Mouse (Mus musculus) cerebellum, adult 18-20 months (tissue): ENCODE measurements at regions not wholly inside any gene's neighbourhood (a gene's known extent, or its start where the extent isn't known, plus 50 kb on each side); places are given as distances from the start of the nearest gene placed in this dataset.
A peak's percentile ranks its signal among the peaks of the same experiment; 100 is the strongest.
"Not testable (repeated sequence)": the region's sequence is repeated elsewhere in the genome, so short reads cannot be mapped to it uniquely, and the experiment has no call there.

Source experiments
- DNase-seq, 2 experiments: peaks; one replicate each; pipeline ENCODE4 v3.0.0; 2021

- no peak for DNase-seq
Observed at GRCm38 (mm10) chr2:114723971-114724666, 69.4 kb upstream of the Dph6 start.

DNA sequence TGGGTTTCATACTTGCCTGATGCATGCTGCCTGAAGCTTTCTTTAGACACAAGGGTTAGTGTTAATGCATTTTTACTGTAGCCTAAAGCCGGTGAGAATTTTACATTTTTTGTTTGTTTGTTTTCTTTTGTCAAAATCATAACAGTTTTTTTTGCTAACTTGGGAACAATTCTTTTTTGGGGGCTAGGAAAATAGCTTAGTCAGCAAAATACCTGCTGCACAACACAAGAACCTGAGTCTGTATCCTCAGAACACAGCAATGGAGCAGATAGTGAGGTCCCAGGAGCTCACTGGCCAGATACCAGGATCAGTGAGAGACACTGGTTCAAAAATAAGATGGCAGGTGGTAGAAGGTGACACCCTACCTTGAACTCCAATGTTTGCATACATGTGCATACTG lies 72.4 kb upstream of the Dph6 start:
- DNase-seq: no peak

GRCm38 (mm10) chr2:114734861-114735569 lies 80.3 kb upstream of the Dph6 start:
- no peak for DNase-seq

DNA sequence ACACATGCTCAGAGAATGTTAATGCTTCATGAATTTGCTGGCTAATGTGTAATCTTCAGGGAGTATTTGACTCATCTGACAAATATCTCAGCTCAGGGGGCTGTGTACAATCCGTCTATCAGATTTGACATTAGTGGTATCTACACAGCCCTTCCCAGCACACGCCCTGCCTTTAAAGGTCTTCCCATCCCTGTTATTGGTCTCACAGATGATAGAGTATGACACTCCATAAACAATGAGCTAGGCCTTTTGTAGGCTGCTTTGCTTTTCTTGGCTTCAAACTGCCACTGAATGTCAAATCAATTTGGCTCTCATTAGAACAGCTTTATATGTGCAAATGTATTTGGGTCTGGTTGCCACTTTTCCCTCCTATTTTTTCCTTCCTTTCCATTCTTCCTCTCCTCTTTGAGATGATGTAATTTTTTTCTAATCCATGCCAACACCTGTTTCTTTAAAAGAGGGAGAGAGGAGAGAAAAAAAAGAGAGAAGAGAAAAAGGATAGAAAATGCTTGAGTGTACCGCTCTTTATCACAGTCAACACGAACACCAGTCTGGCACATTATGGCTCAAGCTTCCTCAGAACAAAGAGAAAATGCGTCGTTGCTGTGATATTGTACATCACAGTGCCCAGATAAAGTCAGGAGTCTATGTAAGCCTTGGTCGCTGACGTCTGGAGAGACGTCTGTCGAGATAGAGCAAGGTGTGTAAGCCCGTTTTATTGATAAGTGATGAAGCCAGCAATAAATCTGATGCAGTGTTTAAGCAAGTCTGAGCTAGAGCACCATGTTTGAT lies 84.9 kb upstream of the Dph6 start:
- DNase-seq: no peak

DNA sequence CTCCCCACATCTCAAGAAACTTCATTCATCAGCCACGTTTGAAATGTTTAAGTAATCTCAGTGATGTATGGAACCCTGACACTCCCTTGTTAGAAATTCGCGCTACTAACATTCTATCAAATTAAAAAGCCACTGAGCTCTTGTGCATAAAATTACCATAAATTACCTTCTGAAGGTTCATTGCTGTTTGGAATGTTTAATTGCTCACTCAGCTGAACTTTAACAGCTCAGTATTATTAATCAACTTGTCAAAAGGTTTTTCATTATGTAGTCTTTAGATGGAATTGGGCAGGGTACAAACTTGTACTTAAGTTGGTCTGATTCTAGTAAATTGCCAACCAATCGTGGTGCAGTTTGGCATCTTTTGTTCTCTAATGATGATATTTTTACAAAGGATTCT lies 108.5 kb upstream of the Dph6 start:
- no peak for DNase-seq

DNA sequence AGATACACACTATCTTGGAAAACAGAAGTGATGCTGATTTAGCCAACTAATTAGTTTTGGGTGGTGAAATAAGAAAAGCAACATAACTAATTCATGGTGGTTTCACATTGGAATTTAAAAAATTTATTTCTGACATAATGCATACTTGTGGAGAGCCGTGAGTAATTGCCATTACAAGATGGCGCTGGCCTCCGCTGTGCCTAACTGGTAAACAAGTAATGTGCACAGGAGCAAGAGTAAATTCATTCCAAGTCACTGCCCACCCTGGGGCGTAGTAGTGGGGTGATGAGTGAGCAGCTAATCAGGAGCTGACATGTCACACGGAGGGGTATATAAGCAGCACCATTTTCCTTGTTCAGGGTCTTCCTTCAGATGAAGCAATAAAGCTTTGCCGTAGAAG lies 119.0 kb upstream of the Dph6 start:
- DNase-seq: not testable (repeated sequence)

GRCm38 (mm10) chr2:114774278-114774677 lies 119.5 kb upstream of the Dph6 start:
- no peak for DNase-seq

DNA sequence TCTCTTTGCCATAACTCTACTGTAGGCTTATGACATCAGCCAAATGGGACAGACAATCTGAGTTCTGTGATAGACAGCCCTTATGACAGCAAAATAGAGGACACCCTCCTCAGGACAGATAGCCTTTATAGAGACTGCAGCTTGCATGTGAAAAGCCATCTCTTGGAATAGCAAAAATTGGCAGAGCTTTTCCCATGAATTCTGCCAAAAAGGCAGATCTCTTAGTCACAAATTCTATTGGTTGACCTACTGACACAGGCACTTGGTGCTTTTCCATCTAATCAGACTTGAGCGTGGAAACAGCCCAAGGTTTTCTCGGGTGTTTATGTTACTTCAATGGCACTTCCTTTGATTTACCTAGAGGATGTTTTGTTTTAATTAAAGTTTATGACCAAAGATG lies 120.8 kb upstream of the Dph6 start:
- no peak for DNase-seq

DNA sequence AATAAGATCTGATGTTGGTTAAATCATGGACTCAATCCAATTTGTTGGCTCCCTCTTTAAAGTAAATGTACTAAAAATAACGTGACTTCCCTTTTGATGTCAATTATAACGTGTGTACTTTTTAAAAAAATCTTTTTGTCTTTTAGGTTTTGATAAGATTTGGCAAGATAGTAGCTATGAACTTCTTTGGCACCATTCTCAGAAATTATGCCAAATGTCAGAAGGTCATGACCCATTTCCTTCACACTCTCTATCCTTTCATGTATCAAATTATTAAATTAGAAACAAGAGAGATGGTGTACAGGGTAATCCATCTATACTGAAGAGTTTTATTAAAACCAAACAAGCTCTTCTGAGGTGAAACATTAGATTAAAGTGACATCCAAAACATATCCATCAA lies 121.4 kb upstream of the Dph6 start:
- DNase-seq: no peak

DNA sequence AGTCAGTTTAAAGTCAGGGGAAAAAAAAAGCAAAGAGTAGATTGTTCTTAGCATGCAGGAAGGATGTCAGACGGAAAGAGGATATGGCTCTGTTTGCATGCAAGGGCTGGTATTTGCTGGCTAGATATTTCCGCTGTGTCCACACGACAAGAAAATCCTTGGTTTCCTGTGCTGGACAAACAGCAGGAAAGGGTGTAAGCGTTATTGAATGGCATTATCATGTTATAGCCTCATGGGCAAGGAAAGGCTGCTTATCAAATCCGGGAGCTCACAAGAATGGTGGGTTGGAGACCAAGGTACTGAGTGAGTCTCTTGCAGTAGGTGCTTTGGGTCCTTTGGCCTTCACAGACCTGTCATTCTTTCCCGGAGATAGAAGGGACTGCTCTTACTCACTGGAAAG lies 127.7 kb upstream of the Dph6 start:
- no peak for DNase-seq

- DNase-seq: peak in 1 of 2 experiments; percentile 3
Observed at GRCm38 (mm10) chr2:114784191-114784590, 129.4 kb upstream of the Dph6 start.

DNA sequence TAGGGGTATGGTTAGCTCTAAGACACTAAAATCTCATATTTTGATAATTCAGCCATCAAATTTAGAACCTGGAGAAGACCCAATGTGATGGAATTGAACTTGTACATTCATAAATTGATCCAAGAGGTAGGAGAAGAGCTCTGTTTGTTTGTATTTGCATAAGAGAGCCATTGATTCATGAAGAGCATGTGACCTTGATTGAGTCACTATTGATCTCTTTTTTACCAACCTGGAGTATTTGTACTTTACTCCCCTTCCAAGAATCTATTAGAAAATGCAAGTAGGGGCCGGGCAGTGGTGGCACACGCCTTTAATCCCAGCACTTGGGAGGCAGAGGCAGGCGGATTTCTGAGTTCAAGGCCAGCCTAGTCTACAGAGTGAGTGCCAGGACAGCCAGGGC lies 133.5 kb upstream of the Dph6 start:
- no peak for DNase-seq

GRCm38 (mm10) chr2:114796630-114797290 lies 142.0 kb upstream of the Dph6 start:
- DNase-seq: no peak

- DNase-seq: no peak
Observed at GRCm38 (mm10) chr2:114797291-114797650, 142.5 kb upstream of the Dph6 start.

- no peak for DNase-seq
Observed at GRCm38 (mm10) chr2:114803241-114803640, 148.5 kb upstream of the Dph6 start.

DNA sequence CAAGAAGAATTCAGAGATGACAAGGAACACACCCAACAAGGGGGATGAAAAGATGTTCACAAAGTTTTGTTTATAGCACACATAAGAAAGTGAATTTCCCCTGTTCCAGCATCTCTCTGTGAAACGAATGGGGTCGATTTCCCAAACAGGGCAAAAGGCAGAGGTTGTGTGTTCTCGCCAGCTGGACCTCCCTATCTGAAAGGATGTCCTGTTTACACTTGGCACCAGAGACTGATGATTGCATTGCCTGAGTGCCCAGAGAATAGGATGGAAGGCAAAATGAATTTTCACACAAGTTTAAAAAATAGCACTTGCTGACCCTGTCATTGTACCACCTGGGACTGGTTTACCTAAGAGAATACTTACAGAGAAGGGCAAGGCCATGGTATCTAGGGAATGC lies 149.2 kb upstream of the Dph6 start:
- no peak for DNase-seq

DNA sequence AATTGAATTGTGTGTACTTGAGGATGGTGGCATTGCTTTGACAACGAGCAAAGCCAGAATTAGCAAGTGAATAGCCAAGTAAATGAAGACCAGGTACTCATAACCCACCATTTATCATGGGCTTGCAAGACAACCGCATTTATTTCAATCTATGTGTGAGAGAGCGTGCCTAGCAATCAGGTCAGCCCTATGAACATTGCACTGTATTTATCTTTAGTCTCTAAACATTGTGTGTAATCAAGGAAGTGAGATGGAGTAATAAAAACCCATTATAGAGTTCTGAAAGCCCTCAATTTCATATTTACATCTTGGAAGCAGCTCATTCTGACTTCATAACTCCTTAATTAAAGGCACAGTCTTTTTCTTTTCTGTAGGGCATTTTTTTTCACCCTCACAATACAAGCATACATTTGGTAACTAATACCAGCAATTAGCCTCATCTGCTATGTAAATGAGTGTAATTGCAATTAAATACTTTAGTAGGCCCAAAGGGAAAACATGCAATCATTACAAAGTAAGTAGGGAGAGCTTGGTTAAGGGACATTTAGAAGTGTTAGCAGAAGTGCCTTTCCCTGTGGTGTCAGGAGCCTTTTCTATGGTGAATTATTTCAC lies 150.8 kb upstream of the Dph6 start:
- DNase-seq: no peak

DNA sequence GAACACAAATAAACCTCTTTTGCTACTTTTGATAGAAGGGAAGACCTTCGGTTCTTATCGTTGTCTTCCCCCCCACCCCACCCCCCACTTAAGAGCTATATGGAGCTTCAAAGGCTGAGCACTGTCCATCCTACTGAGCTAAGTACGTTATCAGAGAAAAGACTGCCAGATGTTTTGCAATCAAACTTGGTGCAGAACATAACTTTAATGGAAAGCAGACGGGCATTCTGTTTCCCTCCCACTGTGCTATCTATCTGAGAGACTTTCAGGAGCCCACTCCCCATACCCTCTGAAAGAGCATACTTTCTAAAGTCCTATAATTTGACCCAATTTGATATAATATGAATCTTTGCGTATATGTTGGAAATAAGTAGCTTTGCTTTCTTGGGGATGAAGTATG lies 153.3 kb upstream of the Dph6 start:
- no peak for DNase-seq

DNA sequence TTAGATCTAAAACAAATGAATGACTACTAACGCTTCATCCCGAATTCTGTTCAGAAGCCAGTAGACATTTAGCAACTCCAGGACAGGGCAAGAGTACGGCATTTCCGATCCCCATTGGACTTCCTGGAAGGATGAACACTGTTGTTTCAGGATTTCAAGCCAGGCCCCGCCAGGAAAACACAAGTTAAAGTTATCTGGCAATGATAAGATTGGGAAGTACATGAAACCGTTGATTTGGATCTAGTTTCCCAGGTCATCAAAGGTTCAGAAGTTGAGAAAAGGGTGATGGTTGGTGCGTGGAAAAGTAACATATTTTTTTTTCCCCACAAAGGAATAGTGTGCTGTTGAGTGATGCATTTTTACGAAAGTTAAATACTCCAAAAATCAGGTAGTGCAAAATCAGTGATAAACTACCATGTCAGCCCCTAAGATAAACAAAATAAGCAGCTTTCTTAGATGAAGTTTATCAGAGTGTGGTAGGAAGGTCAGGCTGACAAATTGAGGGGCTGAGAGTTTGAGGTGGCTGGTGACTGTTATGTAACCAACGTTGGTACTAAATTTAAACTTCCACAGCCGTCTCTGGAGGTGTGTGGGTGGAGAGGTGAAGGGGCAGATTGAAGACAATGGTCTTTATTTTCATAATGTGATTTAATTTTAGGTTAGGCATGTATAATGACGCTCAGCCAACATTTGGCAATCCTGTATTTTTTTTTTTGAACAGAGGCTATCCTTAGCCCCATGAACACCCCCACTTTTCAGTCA lies 157.6 kb upstream of the Dph6 start:
- DNase-seq: no peak

GRCm38 (mm10) chr2:114812903-114813290 lies 158.1 kb upstream of the Dph6 start:
- no peak for DNase-seq

DNA sequence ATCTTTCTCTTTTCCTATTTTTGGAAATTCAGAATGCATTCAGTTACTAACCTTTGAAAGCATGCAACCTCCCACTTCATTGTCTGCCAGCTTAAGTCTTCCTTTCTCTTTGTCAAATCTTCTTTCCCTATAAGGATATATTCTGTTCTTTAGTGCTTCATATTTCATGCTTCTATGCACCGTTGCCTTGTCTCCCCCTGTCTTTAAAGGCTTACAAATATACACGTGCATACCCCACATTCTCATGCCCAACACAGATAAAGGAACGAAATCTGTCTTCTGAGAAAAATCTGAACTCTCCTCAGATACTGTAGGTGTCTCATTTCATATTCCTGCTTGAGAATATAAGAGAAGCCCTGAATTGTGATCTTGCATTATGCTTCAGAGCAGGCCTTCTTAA lies 167.9 kb upstream of the Dph6 start:
- no peak for DNase-seq

GRCm38 (mm10) chr2:114828192-114828591 lies 173.4 kb upstream of the Dph6 start:
- DNase-seq: no peak
